In genomic region chr11:75620136-75620780, GRCm38 (mm10) we compare ENCODE assay signal across 9 mouse cellular contexts. TPM values are rescaled to one million over a fixed set of nuclear protein-coding genes. Genes with fewer than 3 reads are reported as not detected.
DNase-seq lines count a peak whose midpoint lies in the region; ATAC-seq and TF ChIP-seq lines count a peak whose summit lies in the region.
"Had no signal": no experiment of that assay in that cellular context is flagged by ENCODE, and none has a peak within 500 bp of the region (broad histone marks: within the 10 kb centered on the region; RNA-seq: fewer than 3 reads in every experiment).

No protein-coding gene starts in this region.

- H3K27ac ChIP-seq in kidney, adult 2 months (ENCODE audit: insufficient read depth, low read depth, low read length), result peak overlapping the region; percentile 26; the same call in 1 of the 2 replicates
- H3K27ac ChIP-seq: hindbrain, embryonic 15.5 days had no signal

- H3K4me3 ChIP-seq in kidney, adult 2 months (ENCODE audit: insufficient read depth, low read depth, low read length), result no peak overlapping the region
- H3K4me3 ChIP-seq: hindbrain, embryonic 15.5 days had no signal

- H3K4me1 ChIP-seq in kidney, adult 2 months (ENCODE audit: control insufficient read depth, insufficient read depth, low read length), result 0 out of 2 replicates have a peak, but pooled peaks cover 3% of the 10 kb centered on the region
- H3K4me1 ChIP-seq: hindbrain, embryonic 15.5 days had no signal

- no peak for TF ChIP-seq POLR2A in kidney, adult 2 months (IDR thresholded peaks at IDR 0.05; ENCODE audit: low read depth, low read length)

- H3K36me3 ChIP-seq in kidney, adult 2 months (ENCODE audit: control insufficient read depth, insufficient read depth, low read length), result no peaks in the 10 kb centered on the region; the same call in 1 of the 2 replicates

- H3K27me3 ChIP-seq in kidney, adult 2 months (replicated peaks; ENCODE audit: control insufficient read depth, insufficient read depth, low read length), result no peaks in the 10 kb centered on the region
- H3K27me3 ChIP-seq: hindbrain, embryonic 15.5 days had no signal

- no peak for ATAC-seq in megakaryocyte, adult 5-6 weeks (ENCODE audit: poor library complexity, severe bottlenecking)

- WGBS in kidney, adult 2 months, result 84% methylated on average over 12 of the region's 12 CpGs

- TF ChIP-seq CTCF in kidney, adult 2 months (conservative IDR thresholded peaks at IDR 0.05; ENCODE audit: insufficient read depth, insufficient read length, low read depth, low read length), result no peak

- DNase-seq in kidney, adult 2 months, result no peak
- no peak for DNase-seq in kidney, adult 11 months
- DNase-seq in adrenal gland, postnatal 10 days, result peak; percentile 83
- DNase-seq in gastrocnemius, adult 8-10 months (ENCODE audit: low spot score in 2 of 2), result peak; percentile 79 to 82
- DNase-seq in lung, postnatal 10 days, result peak; percentile 43
- DNase-seq in spleen, adult 12 weeks (ENCODE audit: low spot score), result no peak
- no peak for DNase-seq in thymus, postnatal 10 days (ENCODE audit: low spot score in 2 of 2)

RNA-seq across cellular contexts. Expression of gene Inpp5k, which starts 10.5 kb away (rescaled TPM):
- polyA plus RNA-seq in kidney, adult 2 months (2012; rRNA removed), result 69.1 and 71.5 TPM in 2 replicates
- total RNA-seq in adrenal gland, postnatal 10 days (2021), result 10 to 100 TPM; 30.7 to 43.0 TPM
- total RNA-seq in gastrocnemius, adult 8-10 months (2022), result 10 to 100 TPM; 20.2 to 25.3 (median 23.6) TPM
- total RNA-seq in megakaryocyte, adult 5-6 weeks (2015), result 76.2 and 79.9 TPM in 2 replicates
- 44.5 and 46.5 TPM in 2 replicates for total RNA-seq in megakaryocyte, adult 5-6 weeks (2017)

RNA-seq across cellular contexts. Expression of gene Myo1c, which starts 30.0 kb away (rescaled TPM):
- polyA plus RNA-seq in kidney, adult 2 months (2012; rRNA removed), result 88.9 and 99.7 TPM in 2 replicates
- total RNA-seq in adrenal gland, postnatal 10 days (2021), result 100 to 1,000 TPM; 128 to 132 TPM
- total RNA-seq in gastrocnemius, adult 8-10 months (2022), result 10 to 100 TPM; 29.7 to 34.7 (median 32.1) TPM
- 21.2 and 28.4 TPM in 2 replicates for total RNA-seq in megakaryocyte, adult 5-6 weeks (2015)
- 25.3 and 29.2 TPM in 2 replicates for total RNA-seq in megakaryocyte, adult 5-6 weeks (2017)

RNA-seq across cellular contexts. Expression of gene Pitpna, which starts 32.4 kb away (rescaled TPM):
- polyA plus RNA-seq in kidney, adult 2 months (2012; rRNA removed), result 43.8 and 60.3 TPM in 2 replicates
- 100 to 1,000 TPM; 130 to 139 TPM for total RNA-seq in adrenal gland, postnatal 10 days (2021)
- 100 to 1,000 TPM; 153 to 214 (median 207) TPM for total RNA-seq in gastrocnemius, adult 8-10 months (2022)
- 387 and 430 TPM in 2 replicates for total RNA-seq in megakaryocyte, adult 5-6 weeks (2015)
- 178 and 226 TPM in 2 replicates for total RNA-seq in megakaryocyte, adult 5-6 weeks (2017)

RNA-seq across cellular contexts. Expression of gene Crk, which starts 58.8 kb away (rescaled TPM):
- polyA plus RNA-seq in kidney, adult 2 months (2012; rRNA removed), result 48.4 and 62.4 TPM in 2 replicates
- 10 to 100 TPM; 93.2 to 96.5 TPM for total RNA-seq in adrenal gland, postnatal 10 days (2021)
- total RNA-seq in gastrocnemius, adult 8-10 months (2022), result 10 to 100 TPM; 48.7 to 68.4 (median 50.0) TPM
- 52.1 and 54.9 TPM in 2 replicates for total RNA-seq in megakaryocyte, adult 5-6 weeks (2015)
- total RNA-seq in megakaryocyte, adult 5-6 weeks (2017), result 50.7 and 56.2 TPM in 2 replicates

Comparison
In these comparisons a context has a peak if more than half of its experiments do, and no peak if none do; other contexts are left out.
1. DNase-seq: peak in adrenal gland, postnatal 10 days (single experiment), gastrocnemius, adult 8-10 months (2 of 2) and lung, postnatal 10 days (single experiment); none in kidney, adult 2 months (single experiment), kidney, adult 11 months (single experiment), spleen, adult 12 weeks (single experiment) and thymus, postnatal 10 days (0 of 2).